Mouse (Mus musculus) heart, embryonic 11.5 days (tissue): ENCODE measurements around the gene Ush2a. TPM values are rescaled to one million over a fixed set of nuclear protein-coding genes. Genes with fewer than 3 reads are reported as not detected.

Experiments
- ATAC-seq: fragments of 200-750 bp; cut with Nextera tagmentation; replicated peaks from 2 replicates; pipeline ENCODE4 v1.8.0; 2017; ENCODE audit warnings: moderate library complexity; ENCODE audit not compliant: insufficient number of reproducible peaks, low FRiP score, low TSS enrichment
- H3K27ac ChIP-seq: fragments of 300-500 bp; sonication (generic); 2 replicates; pipeline ENCODE4 v1.5.1; 2014; ENCODE audit warnings: mild to moderate bottlenecking, low read depth, low read length
- H3K27me3 ChIP-seq: fragments of 300-500 bp; sonication (generic); 2 replicates; pipeline ENCODE4 v1.6.1; 2014; ENCODE audit warnings: mild to moderate bottlenecking, low read length, mixed read lengths; ENCODE audit not compliant: control insufficient read depth, insufficient read depth
- H3K36me3 ChIP-seq: fragments of 300-500 bp; sonication (generic); 2 replicates; pipeline ENCODE4 v1.6.1; 2014; ENCODE audit warnings: mild to moderate bottlenecking, low read length, moderate library complexity, mixed read lengths; ENCODE audit not compliant: control insufficient read depth, insufficient read depth
- H3K4me1 ChIP-seq: fragments of 300-500 bp; sonication (generic); 2 replicates; pipeline ENCODE4 v1.6.1; 2014; ENCODE audit warnings: low read length; ENCODE audit not compliant: control insufficient read depth, insufficient read depth
- H3K4me2 ChIP-seq: fragments of 300-500 bp; sonication (generic); 2 replicates; pipeline ENCODE4 v1.6.1; 2014; ENCODE audit warnings: mild to moderate bottlenecking, moderate library complexity
- H3K4me3 ChIP-seq: fragments of 300-500 bp; sonication (generic); 2 replicates; pipeline ENCODE4 v1.5.1; 2014; ENCODE audit warnings: low read depth, low read length
- H3K9ac ChIP-seq: fragments of 300-500 bp; sonication (generic); 2 replicates; pipeline ENCODE4 v1.6.1; 2014; ENCODE audit warnings: mild to moderate bottlenecking, low read depth, low read length, moderate library complexity
- H3K9me3 ChIP-seq: fragments of 300-500 bp; sonication (generic); replicated peaks from 2 replicates; pipeline ENCODE4 v1.6.1; 2016; ENCODE audit warnings: low read length; ENCODE audit not compliant: control insufficient read depth
- WGBS: fragments of 180-500 bp; shearing (Covaris S2); extraction: QIAGEN DNeasy Blood & Tissue Kit; methylation state at CpG from one replicate; pipeline ENCODE4 v1.1.7; 2014; ENCODE audit not compliant: insufficient replicate concordance; 5-methylcytosine and 5-hydroxymethylcytosine counted together
- polyA plus RNA-seq: library from polyadenylated mRNA; unstranded; fragments of >200 nt; fragmentation: Nextera tagmentation; extraction: Ambion mirVana; gene quantifications from 2 replicates; pipeline ENCODE4 v1.2.1, GENCODE M21; 2014

The Ush2a gene
- polyA plus RNA-seq, 1 experiment from 2014 or later: 0.03 TPM

DNA sequence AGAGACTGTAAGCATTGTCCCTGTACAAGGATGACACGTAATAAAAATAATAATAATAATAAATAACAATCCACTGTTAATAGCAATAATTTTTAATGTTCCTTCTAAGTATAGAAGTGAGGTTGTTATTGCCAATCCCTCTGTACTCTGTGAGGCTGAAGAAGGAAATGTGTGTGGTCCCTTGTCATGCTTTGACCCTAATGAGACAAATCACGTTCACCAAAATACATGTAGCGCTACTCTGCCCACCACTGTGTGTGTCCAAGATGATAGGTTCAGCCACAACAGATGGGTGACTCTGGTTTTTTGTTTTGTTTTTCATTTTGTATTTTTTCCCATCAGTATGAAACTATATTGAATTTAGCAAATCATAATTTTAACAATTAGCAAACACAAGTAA lies 498.7 kb downstream of the Ush2a start:
- Histone ChIP-seq H3K4me2 (no peak overlapping the region), H3K36me3 (no peaks in the 10 kb centered on the region), H3K27ac (no peak overlapping the region), H3K9ac (no peak overlapping the region), H3K4me1 (no peaks in the 10 kb centered on the region), H3K9me3 (no peaks in the 10 kb centered on the region), H3K27me3 (no peaks in the 10 kb centered on the region), H3K4me3 (no peak overlapping the region)
- ATAC-seq: no peak
- WGBS: 73% methylated on average over 3 of the region's 3 CpGs

DNA sequence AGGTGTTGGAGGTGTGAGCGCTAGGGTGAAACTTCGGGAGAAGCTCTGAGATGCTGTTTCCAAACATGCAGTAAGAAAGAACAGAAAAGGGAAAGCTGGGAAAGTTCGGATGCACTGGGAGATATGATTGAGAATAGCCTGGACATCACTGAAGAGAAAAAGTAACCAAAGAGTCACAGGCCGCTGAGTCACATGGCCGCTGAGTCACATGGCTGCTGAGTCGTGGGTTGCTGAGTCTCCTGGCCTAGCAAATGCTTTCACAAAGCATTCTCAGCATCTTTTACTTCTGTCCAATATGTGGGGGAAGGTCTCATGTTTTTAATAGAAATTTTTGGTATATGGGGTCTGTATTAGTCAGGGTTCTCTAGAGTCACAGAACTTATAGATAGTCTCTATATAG lies 500.6 kb downstream of the Ush2a start:
- WGBS: 75% methylated on average over 6 of the region's 6 CpGs
- no peak overlapping the region for H3K4me3 ChIP-seq
- H3K27ac ChIP-seq: no peak overlapping the region
- no peak for ATAC-seq
- H3K4me2 ChIP-seq: no peak overlapping the region
- no peaks in the 10 kb centered on the region for H3K4me1 ChIP-seq
- no peaks in the 10 kb centered on the region for H3K27me3 ChIP-seq
- no peak overlapping the region for H3K9ac ChIP-seq
- no peaks in the 10 kb centered on the region for H3K36me3 ChIP-seq
- H3K9me3 ChIP-seq: no peaks in the 10 kb centered on the region

DNA sequence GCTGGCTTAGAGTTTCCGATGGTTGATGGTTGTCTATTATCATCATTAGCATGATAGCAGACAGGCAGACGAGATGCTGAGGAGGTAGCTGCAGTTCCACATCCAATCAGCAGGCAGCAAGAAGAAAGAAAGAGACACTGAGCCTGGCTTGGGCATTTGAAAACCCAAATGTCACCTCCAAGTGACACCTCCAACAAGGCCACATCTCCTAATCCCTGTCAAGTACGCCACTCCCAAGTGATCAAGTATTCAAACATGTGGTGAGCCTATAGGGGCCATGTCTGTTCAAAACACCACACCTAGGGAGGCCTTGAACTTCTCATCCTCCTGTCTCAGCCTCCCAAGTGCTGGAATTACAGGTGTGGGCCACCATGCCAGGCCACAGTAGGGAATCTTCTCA lies 501.9 kb downstream of the Ush2a start:
- Histone ChIP-seq H3K4me2 (no peak overlapping the region), H3K36me3 (no peaks in the 10 kb centered on the region), H3K4me1 (no peaks in the 10 kb centered on the region), H3K9me3 (no peaks in the 10 kb centered on the region), H3K4me3 (no peak overlapping the region), H3K27me3 (no peaks in the 10 kb centered on the region), H3K9ac (no peak overlapping the region), H3K27ac (no peak overlapping the region)
- ATAC-seq: no peak
- 68% methylated on average over 3 of the region's 3 CpGs for WGBS

DNA sequence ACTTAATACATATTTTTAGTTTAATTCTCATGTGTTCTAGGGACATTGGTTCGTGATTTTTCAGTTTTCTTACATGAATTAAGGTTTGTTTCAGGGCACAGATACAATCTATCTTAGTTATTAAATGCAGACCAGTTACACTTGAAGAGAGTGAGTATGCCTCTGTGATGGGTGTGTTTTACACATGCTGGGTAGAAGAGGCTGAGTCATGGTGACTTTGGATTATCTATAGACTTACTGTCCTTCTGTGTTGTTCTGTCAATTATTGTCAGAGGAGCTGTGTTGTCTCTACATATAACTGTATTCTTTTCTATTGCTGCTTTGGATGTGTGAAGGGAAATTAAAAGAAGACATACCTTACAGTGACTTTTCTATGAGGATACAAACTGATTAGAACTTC lies 509.0 kb downstream of the Ush2a start:
- no peak overlapping the region for H3K27ac ChIP-seq
- H3K27me3 ChIP-seq: no peaks in the 10 kb centered on the region
- 83% methylated on average over 1 of the region's 1 CpGs for WGBS
- ATAC-seq: peak; percentile 80
- no peak overlapping the region for H3K9ac ChIP-seq
- H3K4me1 ChIP-seq: no peaks in the 10 kb centered on the region
- no peaks in the 10 kb centered on the region for H3K36me3 ChIP-seq
- no peak overlapping the region for H3K4me3 ChIP-seq
- no peaks in the 10 kb centered on the region for H3K9me3 ChIP-seq
- no peak overlapping the region for H3K4me2 ChIP-seq

DNA sequence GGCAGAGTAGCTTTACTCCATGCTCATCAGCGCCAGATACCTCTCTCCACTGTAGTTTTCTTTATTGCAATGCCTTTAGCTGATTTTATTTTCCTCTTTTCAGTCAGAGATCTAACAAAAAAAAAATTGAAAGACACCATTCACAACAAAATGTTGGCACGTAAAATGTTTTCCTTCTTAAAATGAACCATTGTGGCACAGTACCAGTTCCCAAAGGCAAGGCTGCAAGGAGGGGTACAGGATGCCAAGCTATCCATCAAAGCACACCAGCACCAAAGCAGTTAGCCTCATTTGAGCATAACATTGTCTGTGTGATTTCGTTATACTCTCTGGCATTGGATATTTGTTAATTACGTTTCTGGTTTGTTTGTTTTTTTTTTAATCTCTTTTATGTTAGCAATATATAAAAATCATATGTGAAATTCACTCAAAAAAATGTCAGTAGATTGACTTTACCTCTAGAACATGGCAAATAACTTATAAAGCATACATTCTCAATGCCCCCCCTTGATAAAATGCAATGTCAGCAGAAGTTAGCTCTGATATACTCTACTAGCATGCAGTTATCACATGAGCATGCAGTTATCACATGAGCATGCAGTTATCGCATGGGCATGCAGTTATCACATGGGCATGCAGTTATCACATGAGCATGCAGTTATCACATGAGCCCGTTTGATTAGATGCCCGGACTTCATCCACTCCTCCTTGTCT lies 510.9 kb downstream of the Ush2a start:
- Histone ChIP-seq H3K4me1 (no peaks in the 10 kb centered on the region), H3K36me3 (no peaks in the 10 kb centered on the region), H3K9ac (no peak overlapping the region), H3K9me3 (no peaks in the 10 kb centered on the region), H3K27ac (no peak overlapping the region), H3K27me3 (no peaks in the 10 kb centered on the region), H3K4me3 (no peak overlapping the region), H3K4me2 (no peak overlapping the region)
- no peak for ATAC-seq
- 78% methylated on average over 7 of the region's 7 CpGs for WGBS

DNA sequence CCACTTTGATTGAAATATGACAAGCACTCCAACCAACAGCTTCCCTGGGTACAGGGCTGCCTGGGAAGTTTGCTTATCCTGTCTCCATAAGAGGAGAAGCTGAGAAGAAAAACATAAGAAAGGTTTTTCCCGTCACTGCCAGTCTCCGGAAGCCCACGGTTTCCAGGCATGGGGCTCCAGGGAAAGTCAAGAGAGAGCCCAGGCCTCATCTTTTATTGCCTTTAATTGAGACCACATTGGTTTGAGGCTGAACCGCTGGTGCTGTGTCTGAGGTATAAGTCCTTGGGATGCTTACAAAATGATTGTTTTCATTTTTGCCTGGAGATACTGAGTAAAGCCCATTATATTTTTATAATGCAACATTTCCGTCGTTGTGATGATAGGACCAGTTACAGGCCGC lies 511.8 kb downstream of the Ush2a start:
- Histone ChIP-seq H3K36me3 (no peaks in the 10 kb centered on the region), H3K4me1 (no peaks in the 10 kb centered on the region), H3K27ac (no peak overlapping the region), H3K27me3 (no peaks in the 10 kb centered on the region), H3K9me3 (no peaks in the 10 kb centered on the region), H3K9ac (no peak overlapping the region), H3K4me2 (no peak overlapping the region), H3K4me3 (no peak overlapping the region)
- no peak for ATAC-seq
- WGBS: 80% methylated on average over 7 of the region's 7 CpGs

DNA sequence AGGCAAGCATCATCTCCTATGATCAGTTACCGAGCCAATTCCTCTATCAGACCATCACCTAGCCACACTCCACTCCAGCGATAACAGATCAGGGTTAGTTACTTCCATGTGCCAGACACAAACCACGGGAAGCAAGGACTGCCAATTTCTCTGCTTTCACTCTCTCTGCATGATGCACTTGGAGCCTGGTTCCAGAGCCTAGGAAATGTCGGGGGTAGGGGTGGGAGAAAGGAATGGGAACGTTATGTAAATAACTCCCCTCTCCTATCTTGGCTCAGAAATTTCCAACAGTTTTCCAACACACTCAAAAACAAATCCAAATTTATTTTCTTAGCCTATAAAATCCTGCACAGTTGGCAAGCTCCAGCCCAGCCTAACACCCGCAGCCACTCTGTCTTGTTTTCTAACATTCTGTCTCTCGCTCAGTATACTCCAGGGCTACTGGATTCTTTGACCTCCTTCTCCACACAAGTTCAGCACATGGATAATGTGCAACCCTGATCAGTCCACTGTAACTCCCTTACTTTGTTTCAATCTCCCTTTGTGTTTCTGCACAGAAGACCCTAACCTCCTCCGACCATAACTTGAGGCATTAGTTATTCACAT lies 515.8 kb downstream of the Ush2a start:
- no peaks in the 10 kb centered on the region for H3K9me3 ChIP-seq
- no peak overlapping the region for H3K9ac ChIP-seq
- 64% methylated on average over 8 of the region's 8 CpGs for WGBS
- no peak overlapping the region for H3K4me3 ChIP-seq
- no peaks in the 10 kb centered on the region for H3K4me1 ChIP-seq
- H3K27me3 ChIP-seq: no peaks in the 10 kb centered on the region
- no peak for ATAC-seq
- no peak overlapping the region for H3K27ac ChIP-seq
- no peak overlapping the region for H3K4me2 ChIP-seq
- no peaks in the 10 kb centered on the region for H3K36me3 ChIP-seq

DNA sequence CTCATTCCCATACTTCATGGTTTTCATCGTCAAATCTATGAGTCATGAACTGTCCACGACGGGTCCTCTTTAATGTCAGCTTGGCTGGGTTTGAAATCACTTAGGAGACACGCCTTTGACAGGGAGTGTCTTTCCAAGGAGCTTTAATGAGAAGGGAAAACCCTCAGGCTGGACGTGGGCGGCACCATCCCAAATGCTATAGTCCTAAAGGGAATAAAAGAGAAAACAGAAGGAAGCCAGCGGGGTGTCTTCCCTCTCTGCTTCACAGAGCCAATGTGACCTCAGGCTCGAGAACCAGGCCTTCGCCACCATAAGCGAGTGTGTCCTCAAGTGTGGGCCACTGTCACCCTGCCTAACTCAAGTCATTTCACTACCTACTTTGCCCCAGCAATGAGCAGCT lies 523.2 kb downstream of the Ush2a start:
- Histone ChIP-seq H3K4me1 (no peaks in the 10 kb centered on the region), H3K4me2 (no peak overlapping the region), H3K9ac (no peak overlapping the region), H3K27me3 (no peaks in the 10 kb centered on the region), H3K36me3 (no peaks in the 10 kb centered on the region), H3K9me3 (no peaks in the 10 kb centered on the region), H3K27ac (no peak overlapping the region), H3K4me3 (no peak overlapping the region)
- WGBS: 77% methylated on average over 10 of the region's 10 CpGs
- ATAC-seq: no peak

DNA sequence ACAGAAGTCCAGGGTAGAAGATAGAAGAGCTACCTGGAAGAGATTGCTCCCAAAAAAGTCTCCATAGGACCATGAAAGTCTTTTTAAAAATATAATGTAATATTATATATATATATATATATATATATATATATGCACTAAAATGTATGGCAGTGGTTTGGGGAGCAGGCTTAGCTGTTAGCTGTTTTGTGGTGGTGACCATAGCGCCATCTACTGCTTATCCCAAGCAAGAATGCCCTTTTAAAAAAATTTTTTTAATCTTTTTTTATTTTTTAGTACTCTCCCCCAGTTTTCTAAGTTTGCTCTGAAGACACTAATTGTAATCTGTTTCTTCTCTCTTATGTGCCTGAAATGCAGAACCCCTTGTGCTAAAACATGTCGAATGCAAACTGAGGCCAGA lies 543.2 kb downstream of the Ush2a start:
- no peaks in the 10 kb centered on the region for H3K9me3 ChIP-seq
- H3K27ac ChIP-seq: no peak overlapping the region
- 28% methylated on average over 2 of the region's 2 CpGs for WGBS
- no peaks in the 10 kb centered on the region for H3K4me1 ChIP-seq
- H3K4me2 ChIP-seq: no peak overlapping the region
- no peaks in the 10 kb centered on the region for H3K36me3 ChIP-seq
- no peak for ATAC-seq
- H3K27me3 ChIP-seq: no peaks in the 10 kb centered on the region
- no peak overlapping the region for H3K9ac ChIP-seq
- no peak overlapping the region for H3K4me3 ChIP-seq
